Mouse (Mus musculus): Measurements from ENCODE around the gene Camta1. TPM values are rescaled to one million over a fixed set of nuclear protein-coding genes. Genes with fewer than 3 reads are reported as not detected.

Gene Camta1
- polyA plus RNA-seq, 3 experiments from 2014 or later = 39.6 to 58.9 (median 48.7) TPM

DNA sequence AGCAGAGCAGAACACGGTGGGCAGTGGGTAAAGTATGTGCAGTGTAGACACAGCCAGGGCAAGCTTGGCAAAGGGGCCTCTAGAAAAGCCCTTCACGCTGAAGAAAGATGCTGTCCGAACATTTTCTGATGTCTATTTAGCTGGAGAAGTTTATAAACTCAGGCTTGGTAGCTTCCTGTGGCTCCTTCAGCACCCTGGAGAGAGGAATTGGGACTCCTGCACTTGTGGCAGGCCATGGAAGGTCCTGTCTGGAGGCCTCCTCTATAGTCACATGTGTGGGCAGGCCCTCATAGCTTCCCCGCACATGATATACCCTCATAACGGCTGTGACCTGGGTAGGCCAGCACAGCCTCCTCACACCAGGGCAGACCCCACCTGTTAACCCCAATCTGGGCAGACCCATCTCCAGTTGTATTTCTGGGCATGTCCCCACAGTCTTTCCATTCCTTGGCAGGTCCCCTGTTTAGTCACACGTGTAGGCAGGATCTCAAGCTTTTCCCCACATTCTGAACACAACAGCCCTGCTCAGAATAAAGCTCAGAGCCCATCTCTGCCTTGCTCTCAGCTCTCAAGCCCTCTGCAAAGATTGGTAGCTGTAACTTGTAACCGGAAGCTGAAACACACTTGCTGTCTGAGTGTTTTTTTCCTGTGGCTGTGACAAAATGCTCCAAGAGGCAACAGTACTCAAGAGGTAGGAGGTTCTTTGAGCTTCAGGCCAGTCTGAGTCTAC, 616.4 kb downstream of the Camta1 start:
- ATAC-seq = no peak

DNA sequence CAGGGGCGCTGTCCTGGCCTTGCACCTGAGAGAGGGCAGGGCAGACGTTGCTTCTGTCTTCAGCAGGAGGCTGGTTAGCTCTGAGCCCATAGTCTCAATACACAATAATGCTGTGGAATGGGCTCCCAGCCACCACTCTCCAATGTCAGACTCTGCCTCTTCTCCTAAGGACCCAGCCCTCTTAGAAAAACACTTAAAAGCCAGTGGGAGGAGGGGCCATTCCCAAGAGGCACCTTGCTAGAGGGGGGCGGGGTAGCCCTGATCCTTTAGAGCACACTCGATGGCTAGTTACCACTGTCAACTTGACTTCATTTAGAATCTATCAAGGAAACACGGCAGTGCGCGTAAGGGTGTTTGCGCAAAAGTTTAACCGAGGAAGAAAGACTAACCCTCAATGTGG, 618.2 kb downstream of the Camta1 start:
- no peak for ATAC-seq

- ATAC-seq = no peak
Observed at GRCm38 (mm10) chr4:151242751-151243150, 618.9 kb downstream of the Camta1 start.

- ATAC-seq = no peak
Observed at GRCm38 (mm10) chr4:151240465-151240864, 621.2 kb downstream of the Camta1 start.

DNA sequence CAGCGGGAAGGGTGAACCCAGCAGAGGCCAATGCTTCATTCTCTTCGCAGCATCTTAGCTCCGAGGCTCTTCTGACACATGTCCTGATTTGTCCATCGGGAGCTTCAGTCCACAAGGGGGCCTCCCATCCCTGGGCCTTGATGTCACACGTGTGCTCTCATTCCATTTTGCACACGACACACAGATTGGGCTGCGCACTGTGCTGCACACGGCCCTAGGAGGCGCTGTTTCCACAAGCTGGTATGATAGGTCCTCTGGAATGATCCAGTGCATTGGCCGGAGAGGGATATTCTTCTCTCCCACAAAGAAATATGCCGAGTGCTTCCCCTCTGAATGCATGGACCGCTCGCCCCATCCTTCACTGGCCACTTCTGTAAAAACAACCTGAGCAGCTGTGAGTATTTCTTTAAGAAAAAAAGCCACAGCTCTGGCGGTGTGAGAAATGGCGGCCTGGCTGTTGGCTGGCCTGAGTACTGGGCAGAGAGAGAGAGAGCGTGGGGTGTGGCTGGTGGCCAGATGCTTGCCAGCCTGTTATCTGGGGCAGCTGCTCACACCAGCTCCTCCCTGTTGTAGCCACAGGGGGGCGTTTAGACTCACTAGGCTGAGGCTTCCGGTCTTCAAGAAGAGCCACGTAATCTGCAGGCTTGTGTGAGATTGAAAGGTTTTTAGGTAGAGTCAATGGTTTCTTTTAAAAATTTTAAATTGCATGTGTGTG, 622.5 kb downstream of the Camta1 start:
- ATAC-seq = no peak

DNA sequence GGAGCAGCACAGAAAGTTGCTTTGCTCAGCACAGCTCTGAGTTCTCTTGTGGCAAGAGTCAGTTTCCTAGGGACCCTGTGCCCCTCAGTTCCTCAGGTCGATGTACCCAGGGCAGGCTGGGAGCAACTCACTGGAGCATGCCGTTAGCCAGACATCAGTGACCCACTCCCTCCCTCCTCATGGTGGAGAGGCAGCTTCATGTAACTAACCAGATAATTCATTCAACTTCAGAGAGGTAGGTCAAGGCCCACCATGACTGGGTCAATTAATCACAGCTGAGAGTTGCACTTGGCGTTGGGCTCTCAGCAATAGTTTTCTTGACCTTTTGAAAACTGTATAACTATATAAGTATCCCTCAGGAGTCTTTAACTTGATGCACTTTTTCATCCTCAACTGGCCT, 624.2 kb downstream of the Camta1 start:
- no peak for ATAC-seq

GRCm38 (mm10) chr4:151234981-151235380, 626.7 kb downstream of the Camta1 start:
- no peak for ATAC-seq

DNA sequence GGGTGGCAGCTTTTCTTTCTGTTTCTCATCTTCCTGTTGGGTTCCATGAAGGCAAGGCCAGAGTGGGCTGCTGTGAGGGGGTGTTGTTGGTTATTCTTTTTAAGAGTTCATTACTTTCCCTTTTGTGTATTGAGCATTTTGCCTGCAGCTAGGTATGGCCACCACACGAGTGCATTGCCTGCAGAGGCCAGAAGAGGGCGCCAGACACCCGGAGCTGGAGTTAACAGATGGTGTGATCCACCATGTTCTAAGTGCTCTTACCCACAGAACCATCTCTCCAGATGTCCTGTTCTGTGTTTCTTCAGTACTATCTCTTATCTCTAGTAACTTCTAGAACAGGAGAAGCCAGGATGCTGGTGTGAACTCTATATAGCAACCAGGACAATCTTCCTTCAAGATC, 629.6 kb downstream of the Camta1 start:
- no peak for ATAC-seq

DNA sequence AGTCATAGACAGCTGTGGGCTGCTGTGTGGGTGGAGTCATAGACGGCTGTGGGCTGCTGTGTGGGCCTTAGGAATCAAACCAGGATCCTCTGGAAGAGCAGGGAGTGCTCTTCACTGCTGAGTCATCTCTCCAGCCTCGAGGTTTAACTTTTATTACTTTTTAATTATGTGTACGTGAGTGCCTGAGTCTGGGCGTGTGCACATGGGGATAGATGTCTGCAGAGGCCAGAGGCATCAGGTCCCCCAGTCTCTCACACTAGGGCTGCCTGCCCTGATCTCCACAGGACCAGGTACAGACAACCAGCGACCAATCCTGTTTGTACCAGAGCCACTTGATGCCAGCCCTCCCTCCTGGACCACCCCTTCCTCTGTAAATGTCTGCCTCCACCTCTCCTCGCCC, 632.6 kb downstream of the Camta1 start:
- no peak for ATAC-seq

- no peak for ATAC-seq
Observed at GRCm38 (mm10) chr4:151226496-151226895, 635.2 kb downstream of the Camta1 start.

- no peak for ATAC-seq
Observed at GRCm38 (mm10) chr4:151224017-151224416, 637.7 kb downstream of the Camta1 start.

GRCm38 (mm10) chr4:151223263-151223996, 638.2 kb downstream of the Camta1 start:
- no peak for ATAC-seq

- ATAC-seq = no peak
Observed at GRCm38 (mm10) chr4:151222635-151223034, 639.0 kb downstream of the Camta1 start.

DNA sequence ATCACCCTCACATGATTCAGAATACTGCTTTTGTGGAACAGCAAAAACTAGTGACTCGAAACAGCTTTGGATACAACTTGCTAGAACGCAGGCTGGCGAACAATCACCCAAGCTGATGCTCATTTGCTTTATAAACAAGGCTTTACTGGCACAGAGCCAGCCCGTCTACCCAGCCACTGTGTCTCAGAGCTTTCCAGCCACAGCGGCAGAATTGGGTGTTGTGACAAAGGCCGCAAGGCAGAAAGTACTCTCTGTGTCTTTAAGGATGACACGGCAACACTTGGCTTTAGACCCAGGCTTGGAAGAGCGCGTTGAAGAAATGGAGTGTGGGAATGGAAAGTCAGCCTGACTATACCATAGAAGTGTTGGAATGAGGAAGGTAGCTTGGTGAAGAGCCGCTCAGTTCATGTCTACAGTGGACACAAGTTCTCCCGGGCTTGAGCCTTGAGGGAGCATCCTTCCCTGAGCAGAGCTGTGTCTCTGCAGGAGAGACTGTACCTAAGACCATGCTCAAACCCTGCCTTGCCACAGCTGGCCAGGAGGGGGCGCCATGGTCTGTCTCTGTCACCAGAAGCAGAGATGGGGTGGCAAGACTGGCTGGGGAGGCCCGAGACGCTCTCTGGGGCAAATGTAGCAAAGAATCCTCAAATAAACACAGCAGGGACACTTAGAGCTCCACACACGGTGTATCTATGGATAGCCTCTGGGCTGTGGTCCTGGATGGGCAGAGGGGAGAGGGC, 645.0 kb downstream of the Camta1 start:
- ATAC-seq = no peak

GRCm38 (mm10) chr4:151215866-151216265, 645.8 kb downstream of the Camta1 start:
- ATAC-seq = no peak

DNA sequence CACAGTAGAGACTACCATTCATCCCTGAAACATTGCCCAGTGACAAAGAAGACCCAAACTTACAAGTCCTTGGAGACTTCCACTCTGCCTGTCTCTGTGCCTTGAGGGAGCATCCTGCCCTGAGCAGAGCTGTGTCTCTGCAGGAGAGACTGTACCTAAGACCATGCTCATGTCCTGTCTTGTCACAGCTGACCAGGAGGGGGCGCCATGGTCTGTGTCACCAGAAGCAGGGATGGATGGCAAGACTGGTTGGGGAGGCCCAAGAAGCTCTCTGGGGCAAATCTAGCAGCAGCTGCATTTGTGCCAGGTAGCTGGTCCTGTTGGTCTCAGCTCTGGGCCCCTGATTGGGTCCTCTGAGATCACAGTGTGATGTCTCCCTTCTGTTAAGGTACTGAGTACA, 646.5 kb downstream of the Camta1 start:
- no peak for ATAC-seq

DNA sequence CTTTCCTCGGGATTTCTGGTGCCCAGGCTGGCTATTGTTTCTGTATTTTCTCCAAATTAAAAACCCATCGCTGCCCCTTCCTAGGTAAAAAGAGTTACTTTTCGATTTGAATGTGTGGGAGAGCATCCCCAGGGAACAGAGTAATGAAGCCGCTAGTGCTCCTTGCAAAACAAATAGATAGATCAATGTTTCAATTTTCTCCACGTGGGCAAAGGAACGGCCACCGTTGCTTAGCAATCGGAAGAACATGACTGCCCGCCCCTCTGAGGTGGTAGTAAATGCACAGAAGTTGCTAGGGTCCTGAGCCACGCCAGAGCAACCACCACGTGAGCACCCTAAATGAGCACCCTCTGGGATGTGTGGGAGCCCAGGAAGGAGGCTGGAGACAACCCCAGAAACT, 648.2 kb downstream of the Camta1 start:
- ATAC-seq = no peak

GRCm38 (mm10) chr4:151211992-151212391, 649.7 kb downstream of the Camta1 start:
- ATAC-seq = no peak

- ATAC-seq = no peak
Observed at GRCm38 (mm10) chr4:151207566-151207965, 654.1 kb downstream of the Camta1 start.

GRCm38 (mm10) chr4:151202891-151203290, 658.8 kb downstream of the Camta1 start:
- no peak for ATAC-seq

DNA sequence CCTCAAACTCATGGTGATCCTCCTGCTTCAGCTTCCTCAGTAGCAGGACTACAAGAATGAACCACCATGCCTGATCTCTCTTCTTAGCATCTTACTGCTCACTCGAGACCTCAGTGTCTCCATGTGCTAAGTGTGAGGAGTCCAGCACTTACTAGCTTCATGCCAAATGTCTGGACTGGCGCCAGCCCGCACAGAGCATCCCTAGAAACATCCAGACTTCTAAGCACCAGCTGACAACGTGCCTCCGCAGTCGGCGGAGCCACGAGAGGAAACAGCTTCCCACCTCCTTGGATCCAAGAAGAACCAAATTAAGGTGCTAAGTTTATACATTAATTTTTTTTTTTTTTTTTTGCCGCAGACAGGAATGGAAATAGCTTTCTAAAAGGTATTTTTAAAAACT, 661.4 kb downstream of the Camta1 start:
- no peak for ATAC-seq

GRCm38 (mm10) chr4:151195126-151195525, 666.5 kb downstream of the Camta1 start:
- ATAC-seq = no peak

DNA sequence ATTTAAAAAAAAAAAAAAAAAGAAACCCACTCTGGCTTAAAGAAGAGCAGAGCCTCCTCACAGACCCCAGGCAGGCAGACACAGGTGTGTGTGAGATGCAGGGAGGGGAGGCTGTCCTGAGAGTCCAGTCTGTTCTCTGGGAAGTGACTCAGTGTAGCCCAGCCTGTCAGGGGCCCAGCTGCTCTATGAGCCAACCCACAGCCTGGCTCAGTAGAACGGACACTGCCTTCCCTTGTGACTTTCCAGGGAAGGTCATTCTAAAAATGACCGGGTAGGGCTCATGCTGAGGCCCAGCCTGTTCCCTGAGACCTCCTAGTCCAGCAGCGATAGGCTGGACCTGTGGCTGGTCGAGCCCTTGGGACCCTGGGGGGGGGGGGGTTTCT, 667.0 kb downstream of the Camta1 start:
- ATAC-seq = no peak

Data from inflammation-experienced regulatory T-cells, adult 6 months (primary cell).